Mouse (Mus musculus) embryonic fibroblast, embryonic 13.5 days (primary cell): ENCODE data around the gene Mpv17. TPM values are rescaled to one million over a fixed set of nuclear protein-coding genes. Genes with fewer than 3 reads are reported as not detected.

Experiments
- H3K27ac ChIP-seq: 2 replicates; pipeline ENCODE4 v1.5.1; 2012; ENCODE audit warnings: low read length, control low read depth, inconsistent platforms; ENCODE audit not compliant: insufficient read depth
- H3K4me1 ChIP-seq: 2 replicates; pipeline ENCODE4 v1.6.1; 2011; ENCODE audit warnings: low read length; ENCODE audit not compliant: control insufficient read depth, insufficient read depth
- H3K4me3 ChIP-seq: 2 replicates; pipeline ENCODE4 v1.5.1; 2011; ENCODE audit warnings: mild to moderate bottlenecking, control low read depth, low read length; ENCODE audit not compliant: insufficient read depth
- CTCF ChIP-seq: IDR thresholded peaks from 2 replicates; pipeline ENCODE4 v1.5.1; 2011; ENCODE audit warnings: mild to moderate bottlenecking, control low read depth, low read length, moderate library complexity, borderline replicate concordance; ENCODE audit not compliant: insufficient read depth
- POLR2A ChIP-seq: IDR thresholded peaks from 2 replicates; pipeline ENCODE4 v1.6.1; 2011; ENCODE audit warnings: low read depth, mild to moderate bottlenecking, control low read depth, low read length, moderate library complexity
- polyA plus RNA-seq: library from polyadenylated mRNA; stranded (reverse); fragments of >200 nt; gene quantifications from 2 replicates; pipeline ENCODE4 v1.2.4, GENCODE M21; 2011; ENCODE audit warnings: low read depth; ENCODE audit not compliant: missing spikeins, insufficient read length

Mpv17 gene
- polyA plus RNA-seq, 1 experiment, result 54.0 TPM

- TF ChIP-seq CTCF (no peak), POLR2A (0 out of 2 replicates have a peak, but pooled peaks have one; percentile 13)
- no peaks in the 10 kb centered on the region for H3K4me1 ChIP-seq
- H3K27ac ChIP-seq, result no peak overlapping the region
- H3K4me3 ChIP-seq, result no peak overlapping the region
These were observed 43.0 kb upstream of the Mpv17 start for GRCm38 (mm10) chr5:31197072-31197471.

GRCm38 (mm10) chr5:31196207-31196606 is 42.2 kb upstream of the Mpv17 start:
- no peak overlapping the region for H3K27ac ChIP-seq
- no peaks in the 10 kb centered on the region for H3K4me1 ChIP-seq
- H3K4me3 ChIP-seq, result no peak overlapping the region
- no peak for TF ChIP-seq POLR2A
- no peak for TF ChIP-seq CTCF

- TF ChIP-seq CTCF, result no peak
- no peak for TF ChIP-seq POLR2A
- Histone ChIP-seq H3K4me3 (no peak overlapping the region), H3K4me1 (no peaks in the 10 kb centered on the region), H3K27ac (no peak overlapping the region)
These were observed 41.6 kb upstream of the Mpv17 start for GRCm38 (mm10) chr5:31195671-31196070.

GRCm38 (mm10) chr5:31194486-31195485 is 40.7 kb upstream of the Mpv17 start:
- no peak overlapping the region for H3K27ac ChIP-seq
- TF ChIP-seq POLR2A, result no peak
- TF ChIP-seq CTCF, result no peak
- H3K4me3 ChIP-seq, result peak overlapping the region; percentile 68; the same call in 1 of the 2 replicates
- H3K4me1 ChIP-seq, result no peaks in the 10 kb centered on the region

GRCm38 (mm10) chr5:31193631-31194281 is 39.7 kb upstream of the Mpv17 start:
- Histone ChIP-seq H3K4me3 (peak overlapping the region; percentile 68), H3K4me1 (no peaks in the 10 kb centered on the region), H3K27ac (peak overlapping the region; percentile 49)
- TF ChIP-seq CTCF, result no peak
- TF ChIP-seq POLR2A, result no peak; the same call in 1 of the 2 replicates

GRCm38 (mm10) chr5:31192939-31193630 is 39.0 kb upstream of the Mpv17 start, which contains the start of the genes Snx17 and Eif2b4:
Snx17 (plus strand) TSS chr5:31193227.
Eif2b4 (minus strand) TSS chr5:31193430.
- TF ChIP-seq CTCF (peak; percentile 83), POLR2A (peak; percentile 89)
- Histone ChIP-seq H3K4me3 (peak within 1 kb of the TSS; percentile 68), H3K4me1 (no peaks in the 10 kb centered on the region), H3K27ac (peak within 1 kb of the TSS; percentile 49)

- TF ChIP-seq POLR2A (no peak), CTCF (no peak)
- Histone ChIP-seq H3K4me1 (no peaks in the 10 kb centered on the region), H3K4me3 (peak overlapping the region; percentile 61), H3K27ac (peak overlapping the region; percentile 12; the same call in 1 of the 2 replicates)
These were observed 38.2 kb upstream of the Mpv17 start for GRCm38 (mm10) chr5:31192045-31192938.

GRCm38 (mm10) chr5:31190201-31190600 is 36.1 kb upstream of the Mpv17 start:
- H3K27ac ChIP-seq, result no peak overlapping the region
- no peaks in the 10 kb centered on the region for H3K4me1 ChIP-seq
- TF ChIP-seq POLR2A, result no peak
- TF ChIP-seq CTCF, result no peak
- H3K4me3 ChIP-seq, result no peak overlapping the region

GRCm38 (mm10) chr5:31188223-31188840 is 34.3 kb upstream of the Mpv17 start:
- Histone ChIP-seq H3K27ac (no peak overlapping the region), H3K4me1 (no peaks in the 10 kb centered on the region), H3K4me3 (no peak overlapping the region)
- TF ChIP-seq CTCF (no peak), POLR2A (no peak)
